Mouse (Mus musculus) CH12.LX (cell line): Measurements from ENCODE around the gene Eci1. TPM values are rescaled to one million over a fixed set of nuclear protein-coding genes. Genes with fewer than 3 reads are reported as not detected.

Experiments
- DNase-seq: peaks from one replicate; pipeline ENCODE4 v3.0.0-alpha.2; 2013; ENCODE audit errors: extremely low read depth
- H3K27ac ChIP-seq: 2 replicates; pipeline ENCODE4 v1.5.1; 2012; ENCODE audit warnings: low read depth, mild to moderate bottlenecking, control low read depth, moderate library complexity; ENCODE audit not compliant: insufficient read depth
- H3K27me3 ChIP-seq: replicated peaks from 2 replicates; pipeline ENCODE3; 2012; ENCODE audit warnings: inconsistent platforms
- H3K36me3 ChIP-seq, 2 experiments: replicated peaks in 1 of 2; 2 replicates each; pipeline versions ENCODE3 to v1.6.1; 2012; ENCODE audit warnings: inconsistent platforms in 1 of 2, low read length in 1 of 2, mild to moderate bottlenecking in 1 of 2, mixed read lengths in 1 of 2, moderate library complexity in 1 of 2; ENCODE audit not compliant: control insufficient read depth in 1 of 2, insufficient read depth in 1 of 2
- H3K4me1 ChIP-seq, 2 experiments: 2 replicates each; pipeline ENCODE4 v1.6.1; 2012; ENCODE audit warnings: inconsistent platforms in 1 of 2, moderate library complexity in 1 of 2; ENCODE audit not compliant: insufficient read depth in 2 of 2, control insufficient read depth in 1 of 2
- H3K4me2 ChIP-seq: 2 replicates; pipeline ENCODE4 v1.6.1; 2012; ENCODE audit warnings: low read depth, mild to moderate bottlenecking, control low read depth; ENCODE audit not compliant: poor library complexity, insufficient read depth, severe bottlenecking
- H3K4me3 ChIP-seq, 3 experiments: fragments of 150-350 bp in 1 of 3; sonication (generic) in 1 of 3; replicated peaks in 1 of 3; 2 replicates each; pipeline versions ENCODE3 to v1.5.1; 2011 to 2012; ENCODE audit warnings: low read depth in 2 of 3, low read length in 2 of 3, mild to moderate bottlenecking in 2 of 3, moderate library complexity in 2 of 3, control low read depth in 1 of 3, improper control_type of control experiment in 1 of 3, inconsistent platforms in 1 of 3, mixed read lengths in 1 of 3; ENCODE audit not compliant: poor library complexity in 1 of 3
- H3K79me2 ChIP-seq: replicated peaks from 2 replicates; pipeline ENCODE4 v1.6.1; 2012; ENCODE audit warnings: mild to moderate bottlenecking, moderate library complexity; ENCODE audit not compliant: control insufficient read depth, poor library complexity, insufficient read depth, severe bottlenecking; ENCODE audit errors: extremely low read depth
- H3K9ac ChIP-seq: 2 replicates; pipeline ENCODE4 v1.6.1; 2012; ENCODE audit warnings: low read depth, mild to moderate bottlenecking, control low read depth, moderate library complexity; ENCODE audit not compliant: insufficient read depth
- H3K9me3 ChIP-seq: replicated peaks from 2 replicates; pipeline ENCODE3; 2012; ENCODE audit warnings: low read length, inconsistent platforms, mixed read lengths
- CHD1 ChIP-seq: IDR thresholded peaks from 2 replicates; pipeline ENCODE4 v1.6.1; 2012; ENCODE audit warnings: low read depth, low read length, improper control_type of control experiment, inconsistent platforms
- CTCF ChIP-seq, 2 experiments: IDR thresholded peaks in 1 of 2; conservative IDR thresholded peaks in 1 of 2; 2 replicates each; pipeline ENCODE4 v1.5.1; 2011 to 2012; ENCODE audit warnings: low read depth in 2 of 2, low read length in 2 of 2, improper control_type of control experiment in 1 of 2, inconsistent platforms in 1 of 2, mild to moderate bottlenecking in 1 of 2, moderate library complexity in 1 of 2
- E2F4 ChIP-seq: IDR thresholded peaks from 2 replicates; pipeline ENCODE4 v1.6.1; 2011; ENCODE audit warnings: low read depth, low read length, improper control_type of control experiment; ENCODE audit not compliant: insufficient replicate concordance
- ELF1 ChIP-seq: IDR thresholded peaks from 2 replicates; pipeline ENCODE4 v1.6.1; 2014; ENCODE audit warnings: low read depth, mild to moderate bottlenecking, inconsistent platforms, low read length, improper control_type of control experiment
- EP300 ChIP-seq: IDR thresholded peaks from 2 replicates; pipeline ENCODE4 v1.6.1; 2011; ENCODE audit warnings: low read length, improper control_type of control experiment
- GABPA ChIP-seq: IDR thresholded peaks from 2 replicates; pipeline ENCODE4 v1.6.1; 2012; ENCODE audit warnings: low read depth, low read length, improper control_type of control experiment, inconsistent platforms; ENCODE audit not compliant: insufficient replicate concordance
- HCFC1 ChIP-seq: IDR thresholded peaks from 2 replicates; pipeline ENCODE4 v1.6.1; 2012; ENCODE audit warnings: low read depth, mild to moderate bottlenecking, inconsistent platforms, low read length, improper control_type of control experiment
- IRF4 ChIP-seq: IDR thresholded peaks from 2 replicates; pipeline ENCODE4 v1.6.1; 2014; ENCODE audit warnings: low read depth, mild to moderate bottlenecking, inconsistent platforms, low read length, improper control_type of control experiment
- KAT2A ChIP-seq: IDR thresholded peaks from 2 replicates; pipeline ENCODE4 v1.6.1; 2012; ENCODE audit warnings: low read length, improper control_type of control experiment, inconsistent platforms; ENCODE audit not compliant: insufficient replicate concordance
- MAX ChIP-seq: IDR thresholded peaks from 2 replicates; pipeline ENCODE4 v1.6.1; 2011; ENCODE audit warnings: low read length, improper control_type of control experiment
- MEF2A ChIP-seq: IDR thresholded peaks from 2 replicates; pipeline ENCODE4 v1.6.1; 2014; ENCODE audit warnings: low read depth, mild to moderate bottlenecking, inconsistent platforms, low read length, improper control_type of control experiment, borderline replicate concordance
- MXI1 ChIP-seq: IDR thresholded peaks from 2 replicates; pipeline ENCODE4 v1.6.1; 2011; ENCODE audit warnings: mild to moderate bottlenecking, low read depth, low read length, improper control_type of control experiment
- NELFE ChIP-seq: IDR thresholded peaks from 2 replicates; pipeline ENCODE4 v1.6.1; 2011; ENCODE audit warnings: low read depth, low read length, improper control_type of control experiment
- NRF1 ChIP-seq: IDR thresholded peaks from 2 replicates; pipeline ENCODE4 v1.6.1; 2014; ENCODE audit warnings: low read depth, mild to moderate bottlenecking, inconsistent platforms, low read length, improper control_type of control experiment, moderate library complexity
- POLR2A ChIP-seq: IDR thresholded peaks from 2 replicates; pipeline ENCODE4 v1.6.1; 2011; ENCODE audit warnings: low read depth, mild to moderate bottlenecking, improper control_type of control experiment, low read length
- POLR2AphosphoS2 ChIP-seq: IDR thresholded peaks from 2 replicates; pipeline ENCODE4 v1.6.1; 2011; ENCODE audit warnings: low read depth, low read length, improper control_type of control experiment
- RAD21 ChIP-seq: IDR thresholded peaks from 2 replicates; pipeline ENCODE4 v1.6.1; 2011; ENCODE audit warnings: low read depth, mild to moderate bottlenecking, low read length, improper control_type of control experiment, moderate library complexity
- SIN3A ChIP-seq: IDR thresholded peaks from 2 replicates; pipeline ENCODE4 v1.6.1; 2012; ENCODE audit warnings: low read length, improper control_type of control experiment, inconsistent platforms
- TBP ChIP-seq: conservative IDR thresholded peaks from 2 replicates; pipeline ENCODE4 v1.6.1; 2011; ENCODE audit warnings: low read depth, low read length, improper control_type of control experiment
- TCF12 ChIP-seq: IDR thresholded peaks from 2 replicates; pipeline ENCODE4 v1.6.1; 2014; ENCODE audit warnings: low read depth, mild to moderate bottlenecking, inconsistent platforms, low read length, improper control_type of control experiment
- UBTF ChIP-seq: IDR thresholded peaks from 2 replicates; pipeline ENCODE4 v1.6.1; 2012; ENCODE audit warnings: low read depth, mild to moderate bottlenecking, inconsistent platforms, low read length, improper control_type of control experiment, moderate library complexity
- USF2 ChIP-seq: conservative IDR thresholded peaks from 2 replicates; pipeline ENCODE4 v1.6.1; 2011; ENCODE audit warnings: low read depth, low read length, improper control_type of control experiment
- ZMIZ1 ChIP-seq: IDR thresholded peaks from 2 replicates; pipeline ENCODE4 v1.6.1; 2012; ENCODE audit warnings: low read depth, mild to moderate bottlenecking, inconsistent platforms, low read length, improper control_type of control experiment
- dilution Hi-C: fragments of 300-500 bp; cut with MboI; formaldehyde crosslinking; loops from 2 replicates; pipeline ENCODE4 v1.14.3; 2020; ENCODE audit warnings: low sequenced_read_pairs; ENCODE audit not compliant: extremely low pct_unique_long_range_greater_than_20kb, extremely low pct_ligation_motif_present
- in situ Hi-C: fragments of 300-500 bp; cut with MboI; formaldehyde crosslinking; loops from 3 replicates; pipeline ENCODE4 v1.14.3; 2019; ENCODE audit warnings: low sequenced_read_pairs, low pct_ligation_motif_present, low pct_unique_long_range_greater_than_20kb, mixed read lengths
- polyA plus RNA-seq: library from polyadenylated mRNA; unstranded; fragments of >175 nt; gene quantifications from 2 replicates; pipeline ENCODE4 v1.2.1, GENCODE M21; 2012; ENCODE audit warnings: low read depth; ENCODE audit not compliant: insufficient read length
- total RNA-seq, 2 experiments: library from RNA; depleted of rRNA; stranded (reverse); fragments of 300-350 nt in 1 of 2; fragments of >200 nt in 1 of 2; gene quantifications; 2 replicates each; pipeline ENCODE4 v1.2.3; 2012 to 2014

The Eci1 gene
- total and polyA plus RNA-seq, 3 experiments = 70.1 to 122 (median 94.7) TPM

GRCm38 (mm10) chr17:24453372-24453771, 26.9 kb downstream of the Eci1 start:
- TF ChIP-seq RAD21 (no peak), IRF4 (no peak)
- Histone ChIP-seq H3K4me2 (no peak overlapping the region; the same call in 1 of the 2 replicates), H3K9ac (no peak overlapping the region), H3K4me1 (peaks cover 3 to 27% of the 10 kb centered on the region in 2 experiments; a peak in 3 of 4 replicates), H3K36me3 (peaks cover 28 to 41% of the 10 kb centered on the region in 2 experiments), H3K4me3 (no peak overlapping the region), H3K27ac (no peak overlapping the region), H3K27me3 (no peaks in the 10 kb centered on the region), H3K79me2 (peaks cover 15% of the 10 kb centered on the region), H3K9me3 (no peaks in the 10 kb centered on the region)
- no peak for DNase-seq
- in situ Hi-C loops (no loop called here), dilution Hi-C loops (no loop called here)

- in situ Hi-C loops = no loop called here
- Histone ChIP-seq H3K9ac (peak overlapping the region; percentile 78), H3K36me3 (peaks cover 19 to 32% of the 10 kb centered on the region in 2 experiments), H3K27me3 (no peaks in the 10 kb centered on the region), H3K9me3 (no peaks in the 10 kb centered on the region), H3K4me3 (peak overlapping the region; percentile 67 to 91 (median 75)), H3K4me1 (peaks cover 0 to 18% of the 10 kb centered on the region in 2 experiments; a peak in 2 of 4 replicates), H3K79me2 (peaks cover 15% of the 10 kb centered on the region), H3K4me2 (peak overlapping the region; percentile 87), H3K27ac (peak overlapping the region; percentile 60; the same call in 1 of the 2 replicates)
- DNase-seq = no peak
- TF ChIP-seq RAD21 (no peak), SIN3A (peak; percentile 46; the same call in 1 of the 2 replicates)
- dilution Hi-C loops = no loop called here
These were observed 27.8 kb downstream of the Eci1 start for GRCm38 (mm10) chr17:24454218-24454755.

GRCm38 (mm10) chr17:24454756-24455522, 28.5 kb downstream of the Eci1 start:
- dilution Hi-C loops (no loop called here), in situ Hi-C loops (no loop called here)
- Histone ChIP-seq H3K36me3 (peaks cover 12 to 25% of the 10 kb centered on the region in 2 experiments), H3K79me2 (peaks cover 15% of the 10 kb centered on the region), H3K9ac (peak overlapping the region; percentile 78), H3K4me3 (peak overlapping the region; percentile 67 to 91 (median 75)), H3K9me3 (no peaks in the 10 kb centered on the region), H3K4me1 (peaks cover 0 to 18% of the 10 kb centered on the region in 2 experiments; a peak in 2 of 4 replicates), H3K4me2 (peak overlapping the region; percentile 87; the same call in 1 of the 2 replicates), H3K27me3 (no peaks in the 10 kb centered on the region), H3K27ac (peak overlapping the region; percentile 60)
- no peak for TF ChIP-seq USF2
- TF ChIP-seq ELF1 = peak; percentile 87
- TF ChIP-seq TBP = 0 out of 2 replicates have a peak, but pooled peaks have one; percentile 15
- TF ChIP-seq E2F4 = no peak
- TF ChIP-seq EP300 = no peak
- TF ChIP-seq KAT2A = peak; percentile 70; the same call in 1 of the 2 replicates
- peak; percentile 83 for TF ChIP-seq HCFC1
- TF ChIP-seq IRF4 = peak; percentile 2
- no peak for TF ChIP-seq CHD1
- TF ChIP-seq POLR2AphosphoS2 = no peak
- TF ChIP-seq UBTF = 0 out of 2 replicates have a peak, but pooled peaks have one; percentile 59
- no peak; the same call in 1 of the 2 replicates for TF ChIP-seq MAX
- peak; percentile 96 for TF ChIP-seq MXI1
- TF ChIP-seq MEF2A = peak; percentile 17; the same call in 1 of the 2 replicates
- TF ChIP-seq ZMIZ1 = peak; percentile 88
- TF ChIP-seq GABPA = no peak
- TF ChIP-seq NRF1 = peak; percentile 60
- no peak for TF ChIP-seq CTCF (conservative IDR thresholded peaks at IDR 0.05 in 1 of 2, IDR thresholded peaks at IDR 0.05 in 1 of 2; ENCODE audit: low read depth in 2 of 2, low read length in 2 of 2)
- TF ChIP-seq POLR2A = peak; percentile 86
- peak; percentile 54; the same call in 1 of the 2 replicates for TF ChIP-seq TCF12
- peak; percentile 83 for TF ChIP-seq NELFE
- DNase-seq = peak; percentile 100
